Mouse (Mus musculus) activated CD4-positive, CD25-positive, alpha-beta regulatory T cell (primary cell): ENCODE results near the gene Med29. TPM values are rescaled to one million over a fixed set of nuclear protein-coding genes. Genes with fewer than 3 reads are reported as not detected.

ENCODE experiments used
- polyA plus RNA-seq, 2 experiments: library from polyadenylated mRNA; unstranded; fragments of 100-300 nt; shearing (Covaris generic); gene quantifications; one replicate each; pipeline ENCODE4 v1.2.1; 2017

Med29 gene
- 10 to 100 TPM; 23.7 to 29.5 TPM for polyA plus RNA-seq

GRCm38 (mm10) chr7:28392429-28393271, at the start of gene Med29, which contains the start of gene Paf1:
Gene Med29, minus strand, starts transcription at chr7:28392708.
Gene Paf1, plus strand, starts transcription at chr7:28392951.

GRCm38 (mm10) chr7:28436932-28437570, 44.5 kb upstream of the Med29 start, which contains the start of gene Gmfg:
Gene Gmfg, plus strand, starts transcription at chr7:28437447.

GRCm38 (mm10) chr7:28380237-28381016, 12.1 kb downstream of the Med29 start, which contains the start of gene Zfp36:
Gene Zfp36, minus strand, starts transcription at chr7:28380253.

GRCm38 (mm10) chr7:28372251-28373108, 20.0 kb downstream of the Med29 start, which contains the start of gene Plekhg2:
Gene Plekhg2, minus strand, starts transcription at chr7:28372599.

GRCm38 (mm10) chr7:28350155-28350883, 42.2 kb downstream of the Med29 start, which contains the start of gene Rps16:
Gene Rps16, plus strand, starts transcription at chr7:28350652.

GRCm38 (mm10) chr7:28338108-28338998, 54.2 kb downstream of the Med29 start, which contains the start of gene Supt5:
Gene Supt5, minus strand, starts transcription at chr7:28338746.

Other genes with a start within 250 kb of the Med29 start
- 100 to 1,000 TPM; 119 to 130 TPM for gene Fbl, start 223.0 kb downstream of the Med29 start, polyA plus RNA-seq
- gene Dyrk1b, start 213.2 kb downstream of the Med29 start, polyA plus RNA-seq: 10 to 100 TPM in 1 of 2 experiments, 1 to 10 TPM in 1; 8.7 to 14.0 TPM
- 10 to 100 TPM in 1 of 2 experiments, 1 to 10 TPM in 1; 9.0 to 10.8 TPM for gene Eid2, start 124.8 kb downstream of the Med29 start, polyA plus RNA-seq
- 1 to 10 TPM; 4.8 to 6.4 TPM for gene Eid2b, start 115.0 kb downstream of the Med29 start, polyA plus RNA-seq
- not detected for gene Selenov, start 101.5 kb downstream of the Med29 start, polyA plus RNA-seq
- not detected for gene Dll3, start 90.5 kb downstream of the Med29 start, polyA plus RNA-seq
- gene Timm50, start 80.6 kb downstream of the Med29 start, polyA plus RNA-seq: 10 to 100 TPM; 72.3 to 82.6 TPM
- gene Supt5, start 54.0 kb downstream of the Med29 start, polyA plus RNA-seq: 100 to 1,000 TPM; 111 to 138 TPM
- 1,000 to 10,000 TPM in 1 of 2 experiments, 100 to 1,000 TPM in 1; 690 to 1,103 TPM for gene Rps16, start 42.1 kb downstream of the Med29 start, polyA plus RNA-seq
- 10 to 100 TPM; 68.1 to 75.7 TPM for gene Plekhg2, start 20.1 kb downstream of the Med29 start, polyA plus RNA-seq
- 100 to 1,000 TPM; 146 to 202 TPM for gene Zfp36, start 12.5 kb downstream of the Med29 start, polyA plus RNA-seq
- gene Paf1, start 243 bp upstream of the Med29 start, polyA plus RNA-seq: 100 to 1,000 TPM in 1 of 2 experiments, 10 to 100 TPM in 1; 88.9 to 102 TPM
- 100 to 1,000 TPM; 631 to 791 TPM for gene Gmfg, start 44.7 kb upstream of the Med29 start, polyA plus RNA-seq
- under 1 TPM; 0.79 to 0.81 TPM for gene Lrfn1, start 59.3 kb upstream of the Med29 start, polyA plus RNA-seq
- gene Ifnl2, start 117.7 kb upstream of the Med29 start, polyA plus RNA-seq: not detected
- gene Ifnl3, start 130.1 kb upstream of the Med29 start, polyA plus RNA-seq: not detected
- gene Sycn, start 148.2 kb upstream of the Med29 start, polyA plus RNA-seq: not detected
- under 1 TPM; 0.22 to 0.38 TPM for gene Nccrp1, start 154.5 kb upstream of the Med29 start, polyA plus RNA-seq
- gene Samd4b, start 205.4 kb upstream of the Med29 start, polyA plus RNA-seq: 10 to 100 TPM; 25.4 to 29.9 TPM
- 1 to 10 TPM; 6.8 to 7.7 TPM for gene Pak4, start 205.5 kb upstream of the Med29 start, polyA plus RNA-seq
- gene Acp7, start 238.6 kb upstream of the Med29 start, polyA plus RNA-seq: not detected